Mouse (Mus musculus) cerebellum, adult 2 months (tissue): ENCODE data around the gene Nell2. TPM values are rescaled to one million over a fixed set of nuclear protein-coding genes. Genes with fewer than 3 reads are reported as not detected.
A peak's percentile ranks its signal among the peaks of the same experiment; 100 is the strongest.

ENCODE experiments used
- DNase-seq, 2 experiments: peaks; one replicate each; pipeline ENCODE4 v3.0.0; 2021
- H3K27ac ChIP-seq: fragments of 200-500 bp; 2 replicates; pipeline ENCODE4 v1.5.1; 2012; ENCODE audit warnings: low read length, control low read depth, inconsistent platforms; ENCODE audit not compliant: insufficient read depth
- H3K27me3 ChIP-seq: fragments of 200-500 bp; 2 replicates; pipeline ENCODE4 v1.6.1; 2012; ENCODE audit warnings: inconsistent platforms, mild to moderate bottlenecking, low read length, moderate library complexity; ENCODE audit not compliant: control insufficient read depth, insufficient read depth
- H3K4me1 ChIP-seq: fragments of 200-500 bp; 2 replicates; pipeline ENCODE4 v1.6.1; 2011; ENCODE audit warnings: low read length; ENCODE audit not compliant: control insufficient read depth, insufficient read depth
- H3K4me3 ChIP-seq: fragments of 200-500 bp; replicated peaks from 2 replicates; pipeline ENCODE3; 2011; ENCODE audit warnings: mild to moderate bottlenecking, low read depth, low read length, control low read depth; ENCODE audit not compliant: insufficient read depth
- CTCF ChIP-seq: fragments of 200-500 bp; IDR thresholded peaks from 2 replicates; pipeline ENCODE4 v1.5.1; 2011; ENCODE audit warnings: low read depth, mild to moderate bottlenecking, control low read depth, low read length, moderate library complexity, borderline replicate concordance; ENCODE audit not compliant: insufficient read depth
- POLR2A ChIP-seq: fragments of 200-500 bp; IDR thresholded peaks from 2 replicates; pipeline ENCODE4 v1.6.1; 2011; ENCODE audit warnings: low read length, control low read depth, borderline replicate concordance; ENCODE audit not compliant: insufficient read depth
- WGBS: fragments of 180-500 bp; shearing (Covaris S2); methylation state at CpG from one replicate; pipeline ENCODE4 v1.1.7; 2018; 5-methylcytosine and 5-hydroxymethylcytosine counted together
- polyA plus RNA-seq: library from polyadenylated mRNA; depleted of rRNA; stranded (reverse); fragments of >200 nt; gene quantifications from 2 replicates; pipeline ENCODE4 v1.2.3, GENCODE M21; 2012

The Nell2 gene
- polyA plus RNA-seq, 1 experiment, result 141 TPM

DNA sequence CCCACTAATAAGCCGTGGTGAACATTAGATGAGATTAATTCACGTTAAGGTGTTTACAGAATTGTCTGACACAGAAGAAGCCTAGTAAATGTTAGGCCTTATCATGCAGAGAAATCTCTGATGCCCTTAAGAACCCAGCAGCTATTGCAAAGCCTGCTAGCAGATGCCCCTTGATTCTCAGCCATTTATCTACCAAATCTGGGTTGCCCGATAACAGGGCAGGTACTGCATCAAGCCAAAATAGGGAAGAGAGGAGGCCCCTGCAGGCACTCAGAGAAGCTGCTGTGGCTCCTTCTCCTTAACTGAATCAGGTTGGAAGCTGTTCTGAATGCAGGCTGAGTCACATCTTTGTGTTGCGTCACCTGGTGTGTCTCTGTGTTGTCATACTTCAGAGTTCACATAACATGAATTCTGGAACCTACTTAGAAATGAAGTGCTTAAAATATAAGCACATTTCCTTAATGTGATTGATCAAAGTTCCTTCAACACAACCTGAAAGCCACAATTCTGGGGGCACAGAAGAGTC lies 68.3 kb downstream of the Nell2 start:
- DNase-seq, result peak; percentile 50 to 76
- no peak for TF ChIP-seq CTCF
- no peak for TF ChIP-seq POLR2A
- Histone ChIP-seq H3K4me1 (no peaks in the 10 kb centered on the region), H3K27ac (0 out of 2 replicates have a peak overlapping the region, but pooled peaks have one; percentile 43), H3K4me3 (no peak overlapping the region), H3K27me3 (no peaks in the 10 kb centered on the region)
- 58% methylated on average over 4 of the region's 4 CpGs for WGBS

DNA sequence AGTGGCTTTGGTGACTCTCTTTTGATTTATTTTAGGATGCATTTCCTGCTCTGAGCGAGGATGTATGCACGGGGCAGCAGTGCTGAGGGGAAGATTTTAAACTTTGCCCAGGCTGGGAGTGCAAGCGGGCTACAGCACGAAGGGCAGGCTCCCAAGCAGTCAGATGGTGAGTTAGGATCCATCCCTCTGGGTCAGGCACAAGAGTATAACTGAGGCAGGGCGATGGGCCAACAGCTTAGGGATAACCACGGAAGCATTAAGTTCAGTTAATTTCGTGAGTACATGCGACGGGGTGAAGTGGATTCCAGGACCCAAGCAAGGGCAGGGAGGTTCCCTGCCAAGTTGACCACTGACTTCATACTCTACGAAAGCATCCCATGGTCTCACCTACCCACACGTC lies 83.8 kb downstream of the Nell2 start:
- TF ChIP-seq POLR2A, result no peak
- TF ChIP-seq CTCF, result no peak
- DNase-seq, result no peak
- H3K27me3 ChIP-seq, result no peaks in the 10 kb centered on the region
- no peaks in the 10 kb centered on the region for H3K4me1 ChIP-seq
- H3K4me3 ChIP-seq, result no peak overlapping the region
- 87% methylated on average over 11 of the region's 11 CpGs for WGBS
- no peak overlapping the region for H3K27ac ChIP-seq

DNA sequence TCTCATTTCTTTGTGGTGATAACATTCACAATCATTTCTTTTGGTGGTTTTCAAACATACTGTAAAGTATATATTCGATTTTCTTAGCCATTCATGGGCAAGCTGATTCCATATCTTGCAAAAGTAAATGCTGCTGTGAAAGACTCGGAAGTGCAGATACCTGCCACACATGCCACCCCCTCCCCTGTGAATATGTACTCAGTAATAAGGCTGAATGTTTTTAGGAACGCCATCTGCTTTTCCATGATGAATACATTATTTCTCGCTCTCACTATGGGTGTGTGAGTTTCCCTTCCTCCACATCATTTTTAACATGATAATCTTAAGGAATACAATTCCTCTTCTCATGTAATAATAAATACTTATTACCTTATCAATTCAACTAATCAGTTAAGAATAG lies 90.6 kb downstream of the Nell2 start:
- no peak for DNase-seq
- no peak overlapping the region for H3K27ac ChIP-seq
- TF ChIP-seq POLR2A (no peak), CTCF (no peak)
- H3K4me1 ChIP-seq, result no peaks in the 10 kb centered on the region
- H3K4me3 ChIP-seq, result no peak overlapping the region
- H3K27me3 ChIP-seq, result no peaks in the 10 kb centered on the region
- 92% methylated on average over 4 of the region's 4 CpGs for WGBS

DNA sequence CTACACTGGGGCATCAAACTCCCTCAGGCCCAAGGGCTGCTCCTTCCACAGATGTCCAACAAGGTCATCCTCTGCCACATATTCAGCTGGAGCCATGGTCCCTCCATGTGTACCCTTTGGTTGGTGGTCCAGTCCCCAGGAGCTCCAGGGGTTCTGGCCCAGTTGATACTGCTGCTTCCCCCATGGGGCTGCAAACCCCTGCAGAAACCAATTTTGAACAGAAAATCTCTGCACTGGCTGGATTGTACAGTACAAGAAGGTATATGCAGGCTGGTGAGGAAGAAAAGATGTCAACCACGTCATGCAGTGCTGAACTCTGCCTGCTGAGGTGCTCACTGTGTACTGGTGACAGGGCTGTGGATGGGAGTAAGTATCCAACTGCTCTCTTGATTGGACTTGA lies 92.1 kb downstream of the Nell2 start:
- WGBS, result 79% methylated on average over 1 of the region's 1 CpGs

DNA sequence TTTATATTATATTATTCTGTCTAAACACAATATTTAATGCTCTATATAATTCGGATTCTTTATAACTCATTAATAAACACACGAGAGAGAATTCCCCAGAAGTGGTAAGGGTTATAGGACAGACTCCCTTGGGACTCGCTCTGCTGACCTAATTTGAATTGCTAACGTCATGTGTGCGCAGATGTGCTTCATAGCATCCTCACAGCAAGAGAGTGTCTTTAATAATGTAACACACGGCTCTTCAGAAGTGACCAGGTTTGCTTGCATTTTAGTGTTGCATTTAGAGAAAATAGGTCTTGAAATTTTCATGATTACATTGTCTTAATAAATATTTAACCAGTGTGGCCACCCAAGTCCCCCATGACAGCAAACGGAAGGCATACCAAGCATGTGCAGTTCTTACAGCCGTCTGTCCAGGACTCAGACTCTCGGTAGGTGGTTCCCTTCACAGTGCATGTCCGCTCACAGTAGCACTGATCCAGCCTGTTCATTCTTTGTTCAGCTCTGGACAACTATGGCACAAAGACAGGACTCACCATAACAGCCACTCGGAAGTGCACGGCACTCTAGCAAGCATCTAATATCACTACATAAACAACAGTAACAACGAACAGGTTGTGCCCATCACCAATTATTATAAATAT lies 97.1 kb downstream of the Nell2 start:
- 45% methylated on average over 13 of the region's 13 CpGs for WGBS
- no peak for DNase-seq
- TF ChIP-seq CTCF (no peak), POLR2A (no peak)
- Histone ChIP-seq H3K27me3 (no peaks in the 10 kb centered on the region), H3K27ac (no peak overlapping the region), H3K4me1 (no peaks in the 10 kb centered on the region), H3K4me3 (no peak overlapping the region)

More for the DNA sequence above, 92.1 kb downstream of the Nell2 start:
- TF ChIP-seq POLR2A (no peak), CTCF (no peak)
- Histone ChIP-seq H3K27ac (no peak overlapping the region), H3K4me1 (no peaks in the 10 kb centered on the region), H3K4me3 (no peak overlapping the region), H3K27me3 (no peaks in the 10 kb centered on the region)
- no peak for DNase-seq

DNA sequence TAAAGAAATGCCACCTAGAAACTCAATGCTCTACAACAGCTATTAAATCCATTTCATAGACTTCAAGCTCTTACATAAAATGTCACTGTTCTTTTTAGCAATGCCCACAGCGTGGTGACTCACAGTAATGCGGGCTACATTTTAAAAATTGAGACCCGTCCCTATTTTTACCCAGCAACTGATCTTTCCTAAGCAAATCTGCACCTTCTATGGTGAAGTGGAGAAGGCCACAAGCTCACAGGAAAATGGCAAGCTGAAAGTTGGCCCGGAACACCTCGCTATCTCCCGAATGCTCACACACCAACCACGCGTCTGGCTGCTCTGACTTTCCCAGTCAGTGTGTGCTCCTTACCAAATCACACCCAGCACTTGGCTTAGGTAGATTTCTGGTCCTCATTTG lies 98.4 kb downstream of the Nell2 start:
- H3K27ac ChIP-seq, result no peak overlapping the region
- no peak for DNase-seq
- no peak overlapping the region for H3K4me3 ChIP-seq
- H3K4me1 ChIP-seq, result no peaks in the 10 kb centered on the region
- no peaks in the 10 kb centered on the region for H3K27me3 ChIP-seq
- 96% methylated on average over 8 of the region's 8 CpGs for WGBS
- TF ChIP-seq POLR2A (no peak), CTCF (no peak)

DNA sequence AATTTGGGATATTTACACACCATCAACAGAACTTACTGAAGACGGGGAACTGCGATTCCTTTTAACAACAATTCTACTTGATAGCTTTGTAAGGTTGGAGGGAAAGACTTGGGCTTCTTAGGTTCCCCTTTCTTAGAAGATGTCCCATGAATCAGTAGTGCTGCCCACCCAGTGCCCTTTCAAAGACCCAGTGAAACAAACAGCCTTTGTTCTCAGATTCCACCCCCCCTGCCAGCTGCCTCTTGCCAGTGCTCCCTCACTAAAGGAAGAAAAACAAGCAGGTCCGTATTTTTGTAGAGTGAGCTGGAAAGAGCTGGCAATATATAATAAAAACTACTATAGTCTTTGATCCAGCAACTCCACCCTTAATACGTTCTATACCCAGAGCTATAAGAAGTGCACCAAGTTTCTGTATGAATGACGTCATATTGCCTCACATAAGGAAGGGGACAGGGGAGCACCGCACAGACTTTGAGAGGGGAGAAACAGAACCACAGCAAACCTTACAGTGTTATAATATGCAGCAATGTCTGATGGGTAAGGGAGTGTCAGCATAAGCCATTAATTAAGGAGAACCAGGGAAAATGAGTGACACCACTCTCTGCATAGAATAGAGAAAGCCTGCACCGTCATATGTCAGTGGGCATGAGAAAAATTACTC lies 100.2 kb downstream of the Nell2 start:
- no peaks in the 10 kb centered on the region for H3K4me1 ChIP-seq
- TF ChIP-seq POLR2A (no peak), CTCF (no peak)
- DNase-seq, result no peak
- no peaks in the 10 kb centered on the region for H3K27me3 ChIP-seq
- WGBS, result 66% methylated on average over 7 of the region's 7 CpGs
- no peak overlapping the region for H3K4me3 ChIP-seq
- no peak overlapping the region for H3K27ac ChIP-seq

DNA sequence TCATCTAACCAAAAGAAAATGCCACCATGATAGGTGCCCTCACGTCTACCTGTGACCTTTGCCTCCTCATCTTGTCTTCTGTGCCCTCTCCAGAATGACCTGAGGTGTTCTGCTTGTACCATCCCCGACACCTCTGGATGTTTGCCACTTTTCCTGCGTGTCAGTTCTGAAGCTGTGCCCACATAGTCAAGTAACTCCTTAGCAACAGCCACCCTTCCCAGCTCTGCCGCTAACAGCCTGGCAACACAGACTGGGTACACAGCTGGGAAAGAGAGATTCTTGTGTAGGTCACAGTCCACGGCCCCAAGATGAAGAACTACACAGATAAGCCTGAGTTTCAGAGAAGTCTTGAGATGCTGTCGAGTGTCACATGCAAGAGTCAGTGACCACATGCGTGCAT lies 103.3 kb downstream of the Nell2 start:
- Histone ChIP-seq H3K4me1 (no peaks in the 10 kb centered on the region), H3K27me3 (no peaks in the 10 kb centered on the region), H3K27ac (no peak overlapping the region), H3K4me3 (no peak overlapping the region)
- WGBS, result 56% methylated on average over 7 of the region's 7 CpGs
- DNase-seq, result no peak
- TF ChIP-seq CTCF, result no peak
- no peak for TF ChIP-seq POLR2A
